Mouse (Mus musculus): ENCODE measurements around the gene Dpf3. TPM values are rescaled to one million over a fixed set of nuclear protein-coding genes. Genes with fewer than 3 reads are reported as not detected.

The Dpf3 gene
- polyA plus RNA-seq, 1 experiment from 2014 or later, result 15.5 TPM

GRCm38 (mm10) chr12:83231258-83231657 is 256.3 kb downstream of the Dpf3 start:
- Histone ChIP-seq H3K4me3 (ENCODE audit: low read length) (no peak overlapping the region), H3K36me3 (ENCODE audit: control insufficient read depth, insufficient read depth, low read length) (no peaks in the 10 kb centered on the region), H3K27me3 (ENCODE audit: control insufficient read depth, insufficient read depth, low read length) (no peaks in the 10 kb centered on the region), H3K4me1 (ENCODE audit: control insufficient read depth, insufficient read depth, low read length) (no peaks in the 10 kb centered on the region; the same call in 1 of the 2 replicates), H3K27ac (ENCODE audit: low read depth, low read length) (no peak overlapping the region), H3K9ac (ENCODE audit: low read depth, low read length) (no peak overlapping the region), H3K9me3 (ENCODE audit: control insufficient read depth, low read length) (no peaks in the 10 kb centered on the region), H3K4me2 (replicated peaks; ENCODE audit: low read depth, low read length) (no peak overlapping the region)
- WGBS, result 82% methylated on average over 4 of the region's 4 CpGs
- ATAC-seq (ENCODE audit: low FRiP score, low TSS enrichment), result no peak

- no peaks in the 10 kb centered on the region for H3K27me3 ChIP-seq (ENCODE audit: control insufficient read depth, insufficient read depth, low read length)
- no peaks in the 10 kb centered on the region for H3K9me3 ChIP-seq (ENCODE audit: control insufficient read depth, low read length)
- H3K4me2 ChIP-seq (replicated peaks; ENCODE audit: low read depth, low read length), result no peak overlapping the region
- ATAC-seq (ENCODE audit: low FRiP score, low TSS enrichment), result no peak
- H3K36me3 ChIP-seq (ENCODE audit: control insufficient read depth, insufficient read depth, low read length), result no peaks in the 10 kb centered on the region
- no peak overlapping the region for H3K9ac ChIP-seq (ENCODE audit: low read depth, low read length)
- H3K4me3 ChIP-seq (ENCODE audit: low read length), result no peak overlapping the region
- 90% methylated on average over 6 of the region's 6 CpGs for WGBS
- H3K27ac ChIP-seq (ENCODE audit: low read depth, low read length), result no peak overlapping the region
- H3K4me1 ChIP-seq (ENCODE audit: control insufficient read depth, insufficient read depth, low read length), result no peaks in the 10 kb centered on the region; the same call in 1 of the 2 replicates
Observed at GRCm38 (mm10) chr12:83229683-83230082, 257.8 kb downstream of the Dpf3 start.

- no peak overlapping the region for H3K4me2 ChIP-seq (replicated peaks; ENCODE audit: low read depth, low read length)
- no peak for ATAC-seq (ENCODE audit: low FRiP score, low TSS enrichment)
- no peaks in the 10 kb centered on the region for H3K27me3 ChIP-seq (ENCODE audit: control insufficient read depth, insufficient read depth, low read length)
- H3K4me1 ChIP-seq (ENCODE audit: control insufficient read depth, insufficient read depth, low read length), result no peaks in the 10 kb centered on the region; the same call in 1 of the 2 replicates
- H3K9me3 ChIP-seq (ENCODE audit: control insufficient read depth, low read length), result no peaks in the 10 kb centered on the region
- WGBS, result 53% methylated on average over 4 of the region's 4 CpGs
- H3K27ac ChIP-seq (ENCODE audit: low read depth, low read length), result no peak overlapping the region
- no peak overlapping the region for H3K9ac ChIP-seq (ENCODE audit: low read depth, low read length)
- no peak overlapping the region for H3K4me3 ChIP-seq (ENCODE audit: low read length)
- no peaks in the 10 kb centered on the region for H3K36me3 ChIP-seq (ENCODE audit: control insufficient read depth, insufficient read depth, low read length)
Observed at GRCm38 (mm10) chr12:83227014-83227413, 260.5 kb downstream of the Dpf3 start.

- Histone ChIP-seq H3K9me3 (ENCODE audit: control insufficient read depth, low read length) (no peaks in the 10 kb centered on the region), H3K4me2 (replicated peaks; ENCODE audit: low read depth, low read length) (no peak overlapping the region), H3K9ac (ENCODE audit: low read depth, low read length) (no peak overlapping the region), H3K36me3 (ENCODE audit: control insufficient read depth, insufficient read depth, low read length) (no peaks in the 10 kb centered on the region), H3K4me1 (ENCODE audit: control insufficient read depth, insufficient read depth, low read length) (no peaks in the 10 kb centered on the region), H3K27me3 (ENCODE audit: control insufficient read depth, insufficient read depth, low read length) (no peaks in the 10 kb centered on the region), H3K27ac (ENCODE audit: low read depth, low read length) (no peak overlapping the region), H3K4me3 (ENCODE audit: low read length) (no peak overlapping the region)
- WGBS, result 75% methylated on average over 7 of the region's 7 CpGs
- no peak for ATAC-seq (ENCODE audit: low FRiP score, low TSS enrichment)
Observed at GRCm38 (mm10) chr12:83220964-83221363, 266.6 kb downstream of the Dpf3 start.

- peak overlapping the region; percentile 4; the same call in 1 of the 2 replicates for H3K9ac ChIP-seq (ENCODE audit: low read depth, low read length)
- WGBS, result 28% methylated on average over 6 of the region's 6 CpGs
- no peaks in the 10 kb centered on the region for H3K36me3 ChIP-seq (ENCODE audit: control insufficient read depth, insufficient read depth, low read length)
- peaks cover 33% of the 10 kb centered on the region for H3K4me1 ChIP-seq (ENCODE audit: control insufficient read depth, insufficient read depth, low read length)
- no peaks in the 10 kb centered on the region for H3K27me3 ChIP-seq (ENCODE audit: control insufficient read depth, insufficient read depth, low read length)
- no peak overlapping the region for H3K27ac ChIP-seq (ENCODE audit: low read depth, low read length)
- H3K4me3 ChIP-seq (ENCODE audit: low read length), result no peak overlapping the region
- no peak for ATAC-seq (ENCODE audit: low FRiP score, low TSS enrichment)
- H3K4me2 ChIP-seq (replicated peaks; ENCODE audit: low read depth, low read length), result no peak overlapping the region
- no peaks in the 10 kb centered on the region for H3K9me3 ChIP-seq (ENCODE audit: control insufficient read depth, low read length)
Observed at GRCm38 (mm10) chr12:83213879-83214341, 273.6 kb downstream of the Dpf3 start.

GRCm38 (mm10) chr12:83211976-83212375 is 275.5 kb downstream of the Dpf3 start:
- Histone ChIP-seq H3K4me1 (ENCODE audit: control insufficient read depth, insufficient read depth, low read length) (peaks cover 33% of the 10 kb centered on the region), H3K9me3 (ENCODE audit: control insufficient read depth, low read length) (no peaks in the 10 kb centered on the region), H3K36me3 (ENCODE audit: control insufficient read depth, insufficient read depth, low read length) (no peaks in the 10 kb centered on the region), H3K4me2 (replicated peaks; ENCODE audit: low read depth, low read length) (no peak overlapping the region), H3K4me3 (ENCODE audit: low read length) (no peak overlapping the region), H3K27ac (ENCODE audit: low read depth, low read length) (no peak overlapping the region), H3K27me3 (ENCODE audit: control insufficient read depth, insufficient read depth, low read length) (no peaks in the 10 kb centered on the region), H3K9ac (ENCODE audit: low read depth, low read length) (no peak overlapping the region)
- 87% methylated on average over 2 of the region's 2 CpGs for WGBS
- no peak for ATAC-seq (ENCODE audit: low FRiP score, low TSS enrichment)

- H3K4me1 ChIP-seq (ENCODE audit: control insufficient read depth, insufficient read depth, low read length), result peaks cover 33% of the 10 kb centered on the region
- ATAC-seq (ENCODE audit: low FRiP score, low TSS enrichment), result no peak
- H3K27ac ChIP-seq (ENCODE audit: low read depth, low read length), result 0 out of 2 replicates have a peak overlapping the region, but pooled peaks have one; percentile 47
- no peaks in the 10 kb centered on the region for H3K36me3 ChIP-seq (ENCODE audit: control insufficient read depth, insufficient read depth, low read length)
- no peaks in the 10 kb centered on the region for H3K27me3 ChIP-seq (ENCODE audit: control insufficient read depth, insufficient read depth, low read length)
- no peak overlapping the region for H3K4me2 ChIP-seq (replicated peaks; ENCODE audit: low read depth, low read length)
- no peak overlapping the region for H3K9ac ChIP-seq (ENCODE audit: low read depth, low read length)
- no peak overlapping the region for H3K4me3 ChIP-seq (ENCODE audit: low read length)
- WGBS, result 71% methylated on average over 7 of the region's 7 CpGs
- H3K9me3 ChIP-seq (ENCODE audit: control insufficient read depth, low read length), result no peaks in the 10 kb centered on the region
Observed at GRCm38 (mm10) chr12:83211146-83211822, 276.2 kb downstream of the Dpf3 start.

- Histone ChIP-seq H3K27ac (ENCODE audit: low read depth, low read length) (peak overlapping the region; percentile 47; the same call in 1 of the 2 replicates), H3K27me3 (ENCODE audit: control insufficient read depth, insufficient read depth, low read length) (no peaks in the 10 kb centered on the region)
Observed at GRCm38 (mm10) chr12:83210735-83211134, 276.8 kb downstream of the Dpf3 start.

GRCm38 (mm10) chr12:83210294-83210693 is 277.2 kb downstream of the Dpf3 start:
- H3K27me3 ChIP-seq (ENCODE audit: control insufficient read depth, insufficient read depth, low read length), result no peaks in the 10 kb centered on the region
- no peak overlapping the region for H3K4me2 ChIP-seq (replicated peaks; ENCODE audit: low read depth, low read length)
- H3K4me3 ChIP-seq (ENCODE audit: low read length), result no peak overlapping the region
- no peaks in the 10 kb centered on the region for H3K9me3 ChIP-seq (ENCODE audit: control insufficient read depth, low read length)
- peaks cover 33% of the 10 kb centered on the region for H3K4me1 ChIP-seq (ENCODE audit: control insufficient read depth, insufficient read depth, low read length)
- no peak overlapping the region for H3K9ac ChIP-seq (ENCODE audit: low read depth, low read length)
- peak; percentile 13; the same call in 1 of the 2 replicates for ATAC-seq (ENCODE audit: low FRiP score, low TSS enrichment)
- H3K36me3 ChIP-seq (ENCODE audit: control insufficient read depth, insufficient read depth, low read length), result no peaks in the 10 kb centered on the region
- peak overlapping the region; percentile 47; the same call in 1 of the 2 replicates for H3K27ac ChIP-seq (ENCODE audit: low read depth, low read length)
- WGBS, result 22% methylated on average over 5 of the region's 5 CpGs

More at GRCm38 (mm10) chr12:83210735-83211134, 276.8 kb downstream of the Dpf3 start:
- H3K4me1 ChIP-seq (ENCODE audit: control insufficient read depth, insufficient read depth, low read length), result peaks cover 33% of the 10 kb centered on the region
- H3K9ac ChIP-seq (ENCODE audit: low read depth, low read length), result no peak overlapping the region
- no peak for ATAC-seq (ENCODE audit: low FRiP score, low TSS enrichment)
- H3K4me2 ChIP-seq (replicated peaks; ENCODE audit: low read depth, low read length), result no peak overlapping the region
- 46% methylated on average over 3 of the region's 3 CpGs for WGBS
- no peaks in the 10 kb centered on the region for H3K9me3 ChIP-seq (ENCODE audit: control insufficient read depth, low read length)
- H3K36me3 ChIP-seq (ENCODE audit: control insufficient read depth, insufficient read depth, low read length), result no peaks in the 10 kb centered on the region
- no peak overlapping the region for H3K4me3 ChIP-seq (ENCODE audit: low read length)

Measured in kidney, embryonic 14.5 days (tissue).